Mouse (Mus musculus) B cell, adult 62 days (primary cell): ENCODE data around the gene Batf2. TPM values are rescaled to one million over a fixed set of nuclear protein-coding genes. Genes with fewer than 3 reads are reported as not detected.

Experiments
- total RNA-seq: library from RNA; stranded (reverse); gene quantifications from 4 replicates; pipeline ENCODE4 v1.2.4, GENCODE M21; 2023

Gene Batf2
- total RNA-seq, result not detected in 4 replicates

GRCm38 (mm10) chr19:6140678-6141393, at the start of gene Batf2:
Gene Batf2 (plus strand): TSS chr19:6140983.

DNA sequence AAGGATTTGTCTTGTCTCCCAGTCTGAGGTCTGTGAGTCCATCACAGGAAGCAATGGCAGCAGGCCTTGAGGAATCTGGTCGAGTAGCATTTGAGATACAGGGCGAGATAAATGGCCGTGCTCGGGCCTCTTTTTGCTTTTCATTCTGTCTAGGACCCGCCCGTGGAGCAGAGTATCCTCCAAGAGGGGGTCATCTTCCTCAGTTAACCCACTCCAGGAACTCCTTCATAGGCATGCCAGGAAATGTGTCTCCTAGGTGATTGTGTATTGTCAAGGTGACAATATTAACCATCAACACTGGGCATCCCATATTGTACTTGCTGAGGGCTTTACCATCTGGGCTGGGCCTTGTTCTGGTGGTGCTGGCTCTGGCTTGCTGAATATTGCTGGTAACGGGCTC, 46.7 kb upstream of the Batf2 start, which contains the start of gene AC131692.1:
TSS of gene AC131692.1 (plus strand) at position 301 of the 400 bp plus-strand sequence.

GRCm38 (mm10) chr19:6105586-6105985, 35.2 kb upstream of the Batf2 start, which contains the start of gene Naaladl1:
Gene Naaladl1 (plus strand): TSS chr19:6105782.

DNA sequence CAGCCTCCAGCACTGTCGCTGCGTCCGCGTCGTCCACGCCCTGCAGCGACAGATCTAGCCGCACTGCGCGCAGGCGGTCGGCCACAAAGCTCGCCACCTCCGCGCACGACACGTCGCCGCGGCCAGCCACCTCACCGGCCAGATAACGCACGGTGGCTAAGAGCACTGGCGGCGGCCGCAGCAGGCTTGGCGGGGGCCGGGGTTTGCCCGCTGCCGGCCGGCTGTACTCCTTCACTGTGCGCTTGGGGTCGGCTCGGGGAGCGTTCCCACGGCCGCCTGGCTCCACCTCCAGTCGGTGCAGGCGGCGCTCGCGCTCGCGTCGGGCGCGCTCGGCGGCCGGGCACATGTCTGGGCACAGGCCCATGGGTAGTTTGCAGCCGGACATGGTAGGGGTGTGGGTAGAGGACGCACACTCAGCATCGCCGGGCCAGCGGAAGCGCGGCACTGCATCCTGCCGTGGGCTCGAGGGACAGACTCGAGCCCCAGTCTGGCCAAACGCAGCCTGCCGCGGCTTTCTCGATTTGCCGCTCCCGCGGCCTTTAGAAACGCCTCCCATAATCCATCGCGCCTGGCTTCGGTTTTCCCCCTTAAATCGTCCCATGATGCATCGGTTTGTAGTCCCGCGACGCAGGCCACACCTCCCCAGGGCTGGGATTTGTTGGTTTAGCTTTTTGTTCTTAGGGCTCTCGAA, 22.7 kb upstream of the Batf2 start, which contains the start of gene Sac3d1:
TSS of gene Sac3d1 (minus strand) at position 665 of the 691 bp plus-strand sequence.

GRCm38 (mm10) chr19:6127760-6128341, 12.9 kb upstream of the Batf2 start, which contains the start of gene Snx15:
Gene Snx15 (minus strand): TSS chr19:6128304.

GRCm38 (mm10) chr19:6141394-6141749, 589 bp downstream of the Batf2 start, which contains the start of gene Arl2:
Gene Arl2 (minus strand): TSS chr19:6141548.

GRCm38 (mm10) chr19:6184131-6184530, 43.3 kb downstream of the Batf2 start, which contains the start of gene Majin:
Gene Majin (plus strand): TSS chr19:6184388.

Other genes with a start within 250 kb of the Batf2 start
- 1.8 to 2.4 TPM (median 2.4 TPM) in 4 replicates for gene Tigd3, start 246.8 kb upstream of the Batf2 start, total RNA-seq
- gene Dpf2, start 228.0 kb upstream of the Batf2 start, total RNA-seq, result 146 to 167 TPM (median 148 TPM) in 4 replicates
- gene Cdc42ep2, start 216.2 kb upstream of the Batf2 start, total RNA-seq, result 0.15 to 0.43 TPM (median 0.15 TPM) in 3 of 4 replicates, not detected in the other
- 70.0 to 82.8 TPM (median 72.2 TPM) in 4 replicates for gene Pola2, start 176.8 kb upstream of the Batf2 start, total RNA-seq
- gene Slc22a20, start 154.8 kb upstream of the Batf2 start, total RNA-seq, result not detected in 4 replicates
- gene Capn1, start 125.1 kb upstream of the Batf2 start, total RNA-seq, result 72.1 to 103 TPM (median 80.6 TPM) in 4 replicates
- 154 to 181 TPM (median 166 TPM) in 4 replicates for gene Syvn1, start 94.4 kb upstream of the Batf2 start, total RNA-seq
- 15.2 to 17.2 TPM (median 15.8 TPM) in 4 replicates for gene Mrpl49, start 83.2 kb upstream of the Batf2 start, total RNA-seq
- gene Fau, start 83.1 kb upstream of the Batf2 start, total RNA-seq, result 3,352 to 3,577 TPM (median 3,439 TPM) in 4 replicates
- 10.8 to 13.2 TPM (median 12.5 TPM) in 4 replicates for gene Znhit2, start 79.8 kb upstream of the Batf2 start, total RNA-seq
- 9.1 to 13.6 TPM (median 10.5 TPM) in 4 replicates for gene Tm7sf2, start 72.6 kb upstream of the Batf2 start, total RNA-seq
- gene Vps51, start 63.8 kb upstream of the Batf2 start, total RNA-seq, result 94.8 to 109 TPM (median 102 TPM) in 4 replicates
- gene Tmem262, start 61.0 kb upstream of the Batf2 start, total RNA-seq, result not detected in 4 replicates
- gene Gm28374, start 58.7 kb upstream of the Batf2 start, total RNA-seq, result not detected in 4 replicates
- gene Zfpl1, start 56.0 kb upstream of the Batf2 start, total RNA-seq, result 50.9 to 56.9 TPM (median 54.3 TPM) in 4 replicates
- gene Cdca5, start 56.0 kb upstream of the Batf2 start, total RNA-seq, result 1.4 to 2.8 TPM (median 1.8 TPM) in 4 replicates
- gene AC131692.1, start 46.6 kb upstream of the Batf2 start, total RNA-seq, result 0.81 TPM in 1 of 4 replicates, not detected in the others
- not detected in 4 replicates for gene Naaladl1, start 35.2 kb upstream of the Batf2 start, total RNA-seq
- 6.4 to 8.9 TPM (median 8.8 TPM) in 4 replicates for gene Sac3d1, start 22.3 kb upstream of the Batf2 start, total RNA-seq
- 31.0 to 37.8 TPM (median 33.7 TPM) in 4 replicates for gene Snx15, start 12.7 kb upstream of the Batf2 start, total RNA-seq
- gene Arl2, start 565 bp downstream of the Batf2 start, total RNA-seq, result 27.2 to 31.2 TPM (median 29.9 TPM) in 4 replicates
- gene Majin, start 43.4 kb downstream of the Batf2 start, total RNA-seq, result not detected in 4 replicates
- gene Gpha2, start 85.4 kb downstream of the Batf2 start, total RNA-seq, result not detected in 4 replicates
- 24.9 to 26.1 TPM (median 25.8 TPM) in 4 replicates for gene Ppp2r5b, start 94.9 kb downstream of the Batf2 start, total RNA-seq
- gene Atg2a, start 100.7 kb downstream of the Batf2 start, total RNA-seq, result 179 to 210 TPM (median 199 TPM) in 4 replicates
- gene Ehd1, start 135.7 kb downstream of the Batf2 start, total RNA-seq, result 271 to 293 TPM (median 280 TPM) in 4 replicates
- 13.0 to 21.1 TPM (median 19.9 TPM) in 4 replicates for gene Cdc42bpg, start 165.5 kb downstream of the Batf2 start, total RNA-seq
- gene Men1, start 194.0 kb downstream of the Batf2 start, total RNA-seq, result 31.5 to 38.7 TPM (median 34.4 TPM) in 4 replicates
- gene Map4k2, start 200.2 kb downstream of the Batf2 start, total RNA-seq, result 580 to 628 TPM (median 615 TPM) in 4 replicates
- gene Sf1, start 222.7 kb downstream of the Batf2 start, total RNA-seq, result 968 to 1,062 TPM (median 1,047 TPM) in 4 replicates
- gene Pygm, start 243.4 kb downstream of the Batf2 start, total RNA-seq, result 22.4 to 36.0 TPM (median 29.7 TPM) in 4 replicates